Comparison of ENCODE assay signal across 13 mouse cellular contexts in the genomic region with DNA sequence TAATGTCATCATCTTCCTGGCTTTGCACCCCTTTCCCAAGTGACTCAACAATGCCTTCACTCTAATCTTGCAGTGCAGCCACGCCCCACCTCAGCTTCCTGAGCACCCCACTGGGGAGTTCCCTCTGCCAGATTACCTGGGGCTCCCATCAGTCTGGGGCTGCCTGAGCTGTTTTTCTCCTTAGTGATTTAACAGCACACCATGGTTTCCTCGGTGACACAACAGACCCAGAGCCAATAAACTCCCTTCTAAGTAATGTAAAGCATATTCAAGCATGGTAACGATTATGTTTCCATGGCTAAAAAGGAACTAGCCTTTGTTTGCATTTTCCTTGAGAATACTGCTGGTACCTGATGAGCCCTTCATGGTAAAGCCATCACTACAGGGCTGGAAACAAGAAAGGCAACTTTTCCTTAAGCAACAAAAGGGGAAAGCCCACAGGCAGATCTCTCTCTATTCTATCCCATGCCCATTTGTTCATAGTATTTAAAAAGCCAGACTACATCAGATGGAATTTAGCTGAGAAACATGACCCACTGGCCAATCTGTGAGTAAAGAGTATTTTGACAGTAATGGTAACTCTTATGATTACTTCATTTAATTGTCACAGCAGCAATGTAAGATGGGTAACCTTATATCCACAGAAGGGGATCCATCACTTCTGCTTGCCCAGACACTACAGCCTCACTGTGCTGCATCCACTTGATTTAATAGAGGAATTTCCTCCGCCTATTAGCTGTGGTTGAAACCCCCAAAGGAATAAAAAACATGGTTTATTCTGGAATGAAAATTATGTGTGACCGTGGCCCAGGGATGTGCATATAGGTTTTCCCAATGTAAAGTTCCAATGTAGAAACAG.
DNase-seq lines count a peak whose midpoint lies in the region; ATAC-seq and TF ChIP-seq lines count a peak whose summit lies in the region.
"Had no signal": no experiment of that assay in that cellular context is flagged by ENCODE, and none has a peak within 500 bp of the region (broad histone marks: within the 10 kb centered on the region; RNA-seq: fewer than 3 reads in every experiment).

No protein-coding gene starts in this region.

- TF ChIP-seq POLR2A in limb, embryonic 14.5 days (IDR thresholded peaks at IDR 0.05; ENCODE audit: borderline replicate concordance, extremely low read depth, insufficient read depth, insufficient read length), result no peak

- TF ChIP-seq CTCF in layer of hippocampus, adult 2 months (conservative IDR thresholded peaks at IDR 0.05), result no peak
- TF ChIP-seq CTCF in liver, postnatal 0 days (IDR thresholded peaks at IDR 0.05; ENCODE audit: low read depth), result no peak

- H3K9ac ChIP-seq in heart, embryonic 12.5 days, result no peak overlapping the region
- no peak overlapping the region for H3K9ac ChIP-seq in embryonic facial prominence, embryonic 12.5 days
- no peak overlapping the region for H3K9ac ChIP-seq in limb, embryonic 14.5 days (ENCODE audit: low read depth, low read length, severe bottlenecking)
- H3K9ac ChIP-seq in liver, postnatal 0 days (replicated peaks), result no peak overlapping the region
- H3K9ac ChIP-seq: liver, embryonic 15.5 days; midbrain, embryonic 15.5 days had no signal

- DNase-seq in heart, postnatal 10 days, result peak; percentile 13 to 14
- DNase-seq in gastrocnemius, postnatal 10 days, result peak; percentile 11
- peak; percentile 89 for DNase-seq in limb, embryonic 14.5 days (ENCODE audit: low spot score)
- no peak for DNase-seq in layer of hippocampus, adult 2 months (ENCODE audit: low spot score in 2 of 2)
- DNase-seq in liver, postnatal 0 days, result no peak
- DNase-seq: cerebellum, adult 8-10 months had no signal

- no peaks in the 10 kb centered on the region for H3K9me3 ChIP-seq in heart, embryonic 12.5 days (replicated peaks)
- H3K9me3 ChIP-seq in embryonic facial prominence, embryonic 12.5 days, result no peaks in the 10 kb centered on the region
- no peaks in the 10 kb centered on the region for H3K9me3 ChIP-seq in limb, embryonic 14.5 days (ENCODE audit: control insufficient read depth, low read length)
- H3K9me3 ChIP-seq in liver, postnatal 0 days (ENCODE audit: low read length), result no peaks in the 10 kb centered on the region
- H3K9me3 ChIP-seq: liver, embryonic 15.5 days; midbrain, embryonic 15.5 days had no signal

- H3K4me2 ChIP-seq in heart, embryonic 12.5 days, result no peak overlapping the region
- H3K4me2 ChIP-seq in embryonic facial prominence, embryonic 12.5 days (replicated peaks), result no peak overlapping the region
- no peak overlapping the region for H3K4me2 ChIP-seq in limb, embryonic 14.5 days (replicated peaks; ENCODE audit: low read depth, low read length, severe bottlenecking)
- H3K4me2 ChIP-seq in liver, postnatal 0 days (ENCODE audit: low read depth, low read length), result no peak overlapping the region
- H3K4me2 ChIP-seq: liver, embryonic 15.5 days; midbrain, embryonic 15.5 days had no signal

- no peak overlapping the region for H3K4me3 ChIP-seq in heart, embryonic 12.5 days
- H3K4me3 ChIP-seq in embryonic facial prominence, embryonic 12.5 days, result no peak overlapping the region
- no peak overlapping the region for H3K4me3 ChIP-seq in limb, embryonic 14.5 days (replicated peaks; ENCODE audit: low read length)
- H3K4me3 ChIP-seq in layer of hippocampus, adult 2 months, result no peak overlapping the region
- H3K4me3 ChIP-seq in liver, postnatal 0 days (ENCODE audit: low read depth, low read length), result no peak overlapping the region
- H3K4me3 ChIP-seq: erythroblast, embryonic 14.5 days; liver, embryonic 15.5 days; midbrain, embryonic 15.5 days had no signal

- H3K27me3 ChIP-seq in heart, embryonic 12.5 days (replicated peaks), result no peaks in the 10 kb centered on the region
- H3K27me3 ChIP-seq in embryonic facial prominence, embryonic 12.5 days, result no peaks in the 10 kb centered on the region
- H3K27me3 ChIP-seq in limb, embryonic 14.5 days (ENCODE audit: control insufficient read depth, insufficient read depth, low read length), result no peaks in the 10 kb centered on the region
- no peaks in the 10 kb centered on the region for H3K27me3 ChIP-seq in liver, postnatal 0 days (ENCODE audit: insufficient read depth, low read length)
- H3K27me3 ChIP-seq: liver, embryonic 15.5 days; midbrain, embryonic 15.5 days had no signal

- H3K27ac ChIP-seq in heart, embryonic 12.5 days (ENCODE audit: poor library complexity, severe bottlenecking), result no peak overlapping the region
- H3K27ac ChIP-seq in embryonic facial prominence, embryonic 12.5 days, result peak overlapping the region; percentile 89
- peak overlapping the region; percentile 75 for H3K27ac ChIP-seq in limb, embryonic 14.5 days (replicated peaks; ENCODE audit: low read depth, low read length)
- no peak overlapping the region for H3K27ac ChIP-seq in layer of hippocampus, adult 2 months
- H3K27ac ChIP-seq in liver, postnatal 0 days (ENCODE audit: low read depth), result no peak overlapping the region
- H3K27ac ChIP-seq: hindbrain, postnatal 0 days; liver, embryonic 15.5 days; midbrain, embryonic 15.5 days had no signal

- ATAC-seq in heart, embryonic 12.5 days (ENCODE audit: insufficient number of reproducible peaks, low FRiP score), result no peak
- peak; percentile 88 for ATAC-seq in embryonic facial prominence, embryonic 12.5 days (ENCODE audit: insufficient number of reproducible peaks, insufficient read depth, low FRiP score, low TSS enrichment)
- ATAC-seq in limb, embryonic 14.5 days (ENCODE audit: low FRiP score, low read depth), result peak; percentile 94
- ATAC-seq in megakaryocyte-erythroid progenitor cell, adult 5-6 weeks (replicated peaks; ENCODE audit: low FRiP score, low TSS enrichment, poor library complexity, severe bottlenecking), result no peak
- ATAC-seq in liver, postnatal 0 days, result no peak
- ATAC-seq: hindbrain, postnatal 0 days; midbrain, embryonic 15.5 days had no signal

- no peak for TF ChIP-seq EP300 in liver, postnatal 0 days (IDR thresholded peaks at IDR 0.05; ENCODE audit: low read depth)

- 44% methylated on average over 5 of the region's 5 CpGs for WGBS in heart, embryonic 12.5 days
- WGBS in embryonic facial prominence, embryonic 12.5 days, result 13% methylated on average over 5 of the region's 5 CpGs
- 14% methylated on average over 5 of the region's 5 CpGs for WGBS in limb, embryonic 14.5 days
- WGBS in liver, postnatal 0 days (ENCODE audit: insufficient replicate concordance), result 38% methylated on average over 5 of the region's 5 CpGs

- no peaks in the 10 kb centered on the region for H3K36me3 ChIP-seq in heart, embryonic 12.5 days
- H3K36me3 ChIP-seq in embryonic facial prominence, embryonic 12.5 days, result no peaks in the 10 kb centered on the region
- no peaks in the 10 kb centered on the region for H3K36me3 ChIP-seq in limb, embryonic 14.5 days (ENCODE audit: control insufficient read depth, insufficient read depth, low read length)
- H3K36me3 ChIP-seq in liver, postnatal 0 days (replicated peaks; ENCODE audit: insufficient read depth, low read length), result no peaks in the 10 kb centered on the region
- H3K36me3 ChIP-seq: liver, embryonic 15.5 days; midbrain, embryonic 15.5 days had no signal

- intact Hi-C loops in heart, postnatal 10 days (cut with DNase I), result no loop called here

- H3K4me1 ChIP-seq in heart, embryonic 12.5 days (replicated peaks), result peaks cover 4% of the 10 kb centered on the region; the same call in 1 of the 2 replicates
- peaks cover 14% of the 10 kb centered on the region for H3K4me1 ChIP-seq in embryonic facial prominence, embryonic 12.5 days
- peaks cover 20% of the 10 kb centered on the region for H3K4me1 ChIP-seq in limb, embryonic 14.5 days (ENCODE audit: control insufficient read depth, insufficient read depth, low read length)
- no peaks in the 10 kb centered on the region for H3K4me1 ChIP-seq in liver, postnatal 0 days (ENCODE audit: insufficient read depth)
- H3K4me1 ChIP-seq: liver, embryonic 15.5 days had no signal

Comparison
In these comparisons a context has a peak if more than half of its experiments do, and no peak if none do; other contexts are left out.
1. DNase-seq: peak in heart, postnatal 10 days (2 of 2), gastrocnemius, postnatal 10 days (single experiment) and limb, embryonic 14.5 days (single experiment); none in layer of hippocampus, adult 2 months (0 of 2) and liver, postnatal 0 days (single experiment).
2. ATAC-seq: peak in embryonic facial prominence, embryonic 12.5 days (single experiment) and limb, embryonic 14.5 days (single experiment); none in heart, embryonic 12.5 days (single experiment), megakaryocyte-erythroid progenitor cell, adult 5-6 weeks (single experiment) and liver, postnatal 0 days (single experiment).
3. H3K27ac ChIP-seq: peak in embryonic facial prominence, embryonic 12.5 days (single experiment) and limb, embryonic 14.5 days (single experiment); none in heart, embryonic 12.5 days (single experiment), layer of hippocampus, adult 2 months (single experiment) and liver, postnatal 0 days (single experiment).